Mouse (Mus musculus): ENCODE measurements at regions not wholly inside any gene's neighbourhood (a gene's known extent, or its start where the extent isn't known, plus 50 kb on each side); places are given as distances from the start of the nearest gene placed in this dataset.

GRCm38 (mm10) chr7:77812052-77812903 is 925.5 kb downstream of the Ntrk3 start:
- intact Hi-C loops (cut with DNase I) = no loop called here
- Histone ChIP-seq H3K4me3 (no peak overlapping the region), H3K27ac (no peak overlapping the region)
- no peak for DNase-seq (ENCODE audit: extremely low spot score in 1 of 2, low spot score in 2 of 2)
- no peak for TF ChIP-seq CTCF (IDR thresholded peaks at IDR 0.05)

- DNase-seq (ENCODE audit: extremely low spot score in 1 of 2, low spot score in 2 of 2) = no peak
- TF ChIP-seq CTCF (IDR thresholded peaks at IDR 0.05) = no peak
- intact Hi-C loops (cut with DNase I) = no loop called here
- H3K4me3 ChIP-seq = no peak overlapping the region
- no peak overlapping the region for H3K27ac ChIP-seq
Observed at GRCm38 (mm10) chr7:77786801-77787200, 951.0 kb downstream of the Ntrk3 start.

- no peak overlapping the region for H3K4me3 ChIP-seq
- TF ChIP-seq CTCF (IDR thresholded peaks at IDR 0.05) = no peak
- DNase-seq (ENCODE audit: extremely low spot score in 1 of 2, low spot score in 2 of 2) = peak; percentile 15 to 71
- no peak overlapping the region for H3K27ac ChIP-seq
- intact Hi-C loops (cut with DNase I) = no loop called here
Observed at GRCm38 (mm10) chr7:77771711-77772449, 965.9 kb downstream of the Ntrk3 start.

- H3K4me3 ChIP-seq = no peak overlapping the region
- intact Hi-C loops (cut with DNase I) = no loop called here
- no peak overlapping the region for H3K27ac ChIP-seq
- no peak for DNase-seq (ENCODE audit: extremely low spot score in 1 of 2, low spot score in 2 of 2)
- no peak for TF ChIP-seq CTCF (IDR thresholded peaks at IDR 0.05)
Observed at GRCm38 (mm10) chr7:77738996-77739765, 998.6 kb downstream of the Ntrk3 start.

Small RNA genes lying in the stretch of these regions (microRNA-seq; reads per million reads assigned to microRNA genes)
- gene Gm44358 = 0 reads per million in 2 experiments
